Mouse (Mus musculus): ENCODE measurements at regions not wholly inside any gene's neighbourhood (a gene's known extent, or its start where the extent isn't known, plus 50 kb on each side); places are given as distances from the start of the nearest gene placed in this dataset.

DNA sequence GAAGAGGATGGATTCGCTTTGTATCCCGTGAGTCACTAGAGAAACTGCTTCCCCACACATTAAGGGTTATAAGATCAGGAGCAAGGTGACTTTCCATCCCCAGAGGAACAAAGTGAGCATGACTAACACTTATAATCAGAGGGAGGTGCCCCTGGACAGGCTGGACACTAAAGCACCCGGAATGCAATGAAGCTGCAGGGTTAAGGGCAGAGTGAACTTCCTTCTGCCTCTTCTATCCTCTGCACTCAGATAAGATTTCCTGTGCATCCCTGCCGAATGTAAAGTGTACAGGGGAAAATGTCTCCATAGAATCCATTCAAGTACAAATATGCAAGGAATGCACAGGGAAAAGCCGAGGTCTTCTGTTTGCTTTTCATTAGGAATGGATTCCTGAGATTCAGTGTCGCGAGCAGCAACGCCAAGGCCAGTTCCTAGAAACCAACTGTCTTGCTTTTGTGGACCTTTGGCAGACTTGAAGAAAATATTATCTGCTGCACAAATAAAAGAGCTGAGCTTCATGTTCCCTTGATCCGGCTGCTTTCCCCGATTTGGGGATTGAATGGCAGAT, 58.5 kb upstream of the Fbxl7 start:
- Histone ChIP-seq H3K36me3 (no peaks in the 10 kb centered on the region), H3K4me3 (no peak overlapping the region), H3K9me3 (no peaks in the 10 kb centered on the region), H3K4me2 (replicated peaks) (no peak overlapping the region), H3K9ac (no peak overlapping the region), H3K27me3 (no peaks in the 10 kb centered on the region), H3K27ac (no peak overlapping the region), H3K4me1 (peaks cover 11% of the 10 kb centered on the region; the same call in 1 of the 2 replicates)
- ATAC-seq (ENCODE audit: insufficient number of reproducible peaks, insufficient read depth, low FRiP score, low TSS enrichment), result no peak
- WGBS, result 31% methylated on average over 10 of the region's 10 CpGs

DNA sequence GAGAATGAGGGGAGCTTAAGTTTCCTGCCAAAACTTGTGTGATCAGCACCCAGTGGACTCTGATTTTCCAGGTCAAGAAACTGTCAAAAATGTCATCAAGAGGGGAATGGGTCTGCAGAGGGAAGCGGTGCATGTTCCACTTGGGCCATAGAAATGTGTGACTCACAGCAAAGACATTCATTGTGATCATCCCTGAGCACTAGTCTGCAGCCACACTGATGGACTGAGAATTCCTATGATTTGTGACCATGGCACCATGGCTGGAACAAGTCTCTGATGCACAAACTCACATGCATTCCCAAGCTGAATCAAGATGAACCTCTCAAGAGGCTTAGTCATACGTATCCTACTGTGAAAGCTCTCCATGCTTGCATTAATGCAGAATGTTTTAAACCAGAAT, 63.6 kb upstream of the Fbxl7 start:
- Histone ChIP-seq H3K4me2 (replicated peaks) (no peak overlapping the region), H3K27me3 (no peaks in the 10 kb centered on the region), H3K9ac (no peak overlapping the region), H3K9me3 (no peaks in the 10 kb centered on the region), H3K4me3 (no peak overlapping the region), H3K36me3 (no peaks in the 10 kb centered on the region), H3K27ac (no peak overlapping the region), H3K4me1 (peaks cover 4% of the 10 kb centered on the region; the same call in 1 of the 2 replicates)
- no peak for ATAC-seq (ENCODE audit: insufficient number of reproducible peaks, insufficient read depth, low FRiP score, low TSS enrichment)
- 90% methylated on average over 2 of the region's 2 CpGs for WGBS

DNA sequence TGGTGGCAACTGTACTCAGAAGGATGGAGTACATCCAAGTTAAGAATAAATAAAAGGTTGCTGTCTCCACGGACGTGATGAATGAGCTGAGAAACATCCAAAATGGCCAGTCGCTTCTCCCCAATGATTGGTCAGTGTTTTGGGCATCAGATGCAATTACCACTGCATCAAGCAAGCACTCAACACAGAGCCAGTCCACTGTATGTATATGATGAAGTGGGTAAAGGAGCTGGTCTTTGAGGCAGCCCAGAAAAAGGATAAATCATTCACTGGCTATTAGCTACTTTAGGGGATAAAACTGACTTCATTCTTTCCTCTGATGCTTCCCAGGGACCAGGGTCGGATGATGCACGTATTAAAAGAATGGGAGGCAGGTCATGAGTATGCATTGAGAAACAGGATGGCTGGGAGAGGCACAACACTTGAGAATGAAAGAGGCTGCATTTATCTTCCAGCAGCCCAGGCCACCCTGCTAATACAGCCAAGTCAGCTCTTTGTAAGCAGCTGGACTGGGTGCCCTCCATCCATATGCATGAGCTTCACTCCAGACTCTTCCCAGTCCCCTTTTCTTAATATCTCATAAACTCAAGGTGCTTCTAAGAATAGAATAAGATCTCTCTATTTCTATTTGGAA, 73.1 kb upstream of the Fbxl7 start:
- no peak for ATAC-seq (ENCODE audit: insufficient number of reproducible peaks, insufficient read depth, low FRiP score, low TSS enrichment)
- no peaks in the 10 kb centered on the region for H3K4me1 ChIP-seq
- no peak overlapping the region for H3K4me2 ChIP-seq (replicated peaks)
- H3K9me3 ChIP-seq, result no peaks in the 10 kb centered on the region
- no peak overlapping the region for H3K27ac ChIP-seq
- H3K4me3 ChIP-seq, result no peak overlapping the region
- no peaks in the 10 kb centered on the region for H3K36me3 ChIP-seq
- H3K27me3 ChIP-seq, result no peaks in the 10 kb centered on the region
- H3K9ac ChIP-seq, result no peak overlapping the region
- 67% methylated on average over 5 of the region's 5 CpGs for WGBS

DNA sequence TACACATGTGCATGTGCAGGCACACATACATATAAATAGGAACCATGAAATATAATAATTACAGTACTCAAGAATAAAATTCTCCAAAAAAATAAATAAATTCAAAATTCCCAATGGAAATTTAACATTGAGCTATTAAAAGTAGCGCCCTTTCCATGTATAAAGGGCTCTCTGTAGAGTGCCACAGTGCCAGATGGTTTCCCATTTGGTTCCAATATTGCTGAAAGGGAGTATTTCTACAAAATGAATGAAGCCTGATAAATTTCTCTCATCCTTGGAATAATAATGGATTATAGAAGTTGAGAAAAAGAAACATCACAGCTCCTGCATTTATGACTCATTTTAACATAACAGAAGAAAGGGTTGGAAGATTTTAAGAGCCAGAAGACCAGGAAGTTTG, 75.4 kb upstream of the Fbxl7 start:
- H3K27me3 ChIP-seq, result no peaks in the 10 kb centered on the region
- H3K36me3 ChIP-seq, result no peaks in the 10 kb centered on the region
- H3K27ac ChIP-seq, result no peak overlapping the region
- H3K4me1 ChIP-seq, result no peaks in the 10 kb centered on the region
- no peak overlapping the region for H3K4me2 ChIP-seq (replicated peaks)
- H3K9me3 ChIP-seq, result no peaks in the 10 kb centered on the region
- no peak for ATAC-seq (ENCODE audit: insufficient number of reproducible peaks, insufficient read depth, low FRiP score, low TSS enrichment)
- H3K9ac ChIP-seq, result no peak overlapping the region
- 75% methylated on average over 1 of the region's 1 CpGs for WGBS
- H3K4me3 ChIP-seq, result no peak overlapping the region

DNA sequence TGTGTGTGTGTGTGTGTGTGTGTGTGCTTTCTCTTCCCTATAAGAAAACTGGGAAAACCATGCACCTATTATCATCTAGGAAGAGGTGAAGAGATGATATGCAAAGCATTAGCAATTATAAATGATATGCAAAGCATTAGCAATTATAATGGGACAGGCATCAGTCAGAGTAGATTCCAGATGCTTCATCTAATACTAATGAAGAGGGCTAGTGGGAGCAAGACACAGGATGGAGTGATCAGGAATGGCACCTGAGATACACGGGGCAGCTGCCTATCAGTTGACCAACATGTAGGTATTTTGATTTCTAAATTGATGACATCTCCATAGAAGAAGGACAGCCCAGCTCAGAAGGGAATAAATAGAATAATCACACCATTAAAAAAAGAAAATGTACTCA, 97.7 kb upstream of the Fbxl7 start:
- 76% methylated on average over 1 of the region's 1 CpGs for WGBS
- no peak overlapping the region for H3K27ac ChIP-seq
- no peak for ATAC-seq (ENCODE audit: insufficient number of reproducible peaks, insufficient read depth, low FRiP score, low TSS enrichment)
- H3K27me3 ChIP-seq, result no peaks in the 10 kb centered on the region
- H3K9ac ChIP-seq, result no peak overlapping the region
- H3K4me2 ChIP-seq (replicated peaks), result no peak overlapping the region
- no peak overlapping the region for H3K4me3 ChIP-seq
- no peaks in the 10 kb centered on the region for H3K36me3 ChIP-seq
- H3K4me1 ChIP-seq, result no peaks in the 10 kb centered on the region
- no peaks in the 10 kb centered on the region for H3K9me3 ChIP-seq

DNA sequence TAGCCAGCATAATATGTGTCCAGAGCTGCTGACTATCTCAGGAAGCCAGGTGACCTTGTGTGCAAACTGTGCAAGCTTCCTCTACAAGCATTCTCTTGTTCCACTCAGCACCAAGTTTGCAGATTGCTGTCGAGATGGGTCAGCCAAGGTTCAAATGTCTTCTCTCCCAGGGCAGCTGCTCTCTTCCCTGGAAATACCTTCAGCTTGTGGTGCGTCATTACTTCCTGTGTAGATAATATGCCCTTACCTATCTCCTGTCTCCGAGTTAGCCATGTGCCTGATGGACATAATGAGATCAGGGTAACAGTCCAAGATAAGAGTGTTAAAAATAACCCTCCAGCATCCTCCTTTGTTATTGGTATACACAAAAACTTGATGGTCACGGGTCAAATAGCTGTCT, 113.7 kb upstream of the Fbxl7 start:
- 70% methylated on average over 4 of the region's 4 CpGs for WGBS
- no peak overlapping the region for H3K4me2 ChIP-seq (replicated peaks)
- ATAC-seq (ENCODE audit: insufficient number of reproducible peaks, insufficient read depth, low FRiP score, low TSS enrichment), result no peak
- no peaks in the 10 kb centered on the region for H3K9me3 ChIP-seq
- no peaks in the 10 kb centered on the region for H3K4me1 ChIP-seq
- no peaks in the 10 kb centered on the region for H3K36me3 ChIP-seq
- no peak overlapping the region for H3K4me3 ChIP-seq
- H3K27me3 ChIP-seq, result no peaks in the 10 kb centered on the region
- no peak overlapping the region for H3K9ac ChIP-seq
- H3K27ac ChIP-seq, result no peak overlapping the region

DNA sequence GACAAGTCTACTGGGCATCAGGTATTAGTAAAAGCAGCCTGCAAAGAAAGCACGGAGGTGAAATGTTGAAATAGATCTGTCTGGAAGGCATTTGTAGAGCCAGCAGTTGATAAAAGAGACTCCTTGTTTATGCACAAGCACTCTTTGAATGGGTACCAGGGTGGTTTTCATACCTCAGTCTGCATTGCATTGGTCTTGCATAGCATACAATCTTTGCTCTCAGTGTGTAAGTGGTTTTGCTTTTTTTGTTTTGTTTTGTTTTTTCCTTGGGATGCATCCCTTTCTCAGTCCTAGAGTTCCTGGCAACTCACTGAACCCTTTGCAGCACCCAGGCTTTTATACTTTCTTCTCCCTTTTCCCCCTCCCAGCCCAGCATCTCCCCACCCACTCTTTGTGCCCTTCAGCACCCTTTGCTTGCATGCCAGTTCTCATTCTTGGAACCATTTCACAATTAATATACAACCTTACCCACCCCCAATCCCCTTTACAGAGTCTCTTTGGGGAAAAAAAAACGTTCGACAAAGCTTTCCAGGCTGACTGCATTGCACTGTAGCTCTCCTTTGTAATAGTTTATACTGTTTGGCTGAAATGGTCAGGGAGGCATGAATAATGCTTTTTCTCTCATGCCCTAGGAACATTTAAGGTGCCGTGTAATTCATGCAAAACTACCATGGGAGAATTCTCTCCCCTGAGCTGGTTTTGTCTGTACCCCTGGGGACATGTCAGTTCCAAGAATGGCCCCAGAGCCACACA, 118.7 kb upstream of the Fbxl7 start:
- Histone ChIP-seq H3K4me1 (no peaks in the 10 kb centered on the region), H3K27me3 (no peaks in the 10 kb centered on the region), H3K9ac (no peak overlapping the region), H3K36me3 (no peaks in the 10 kb centered on the region), H3K4me2 (replicated peaks) (no peak overlapping the region), H3K27ac (no peak overlapping the region), H3K9me3 (no peaks in the 10 kb centered on the region), H3K4me3 (no peak overlapping the region)
- WGBS, result 41% methylated on average over 4 of the region's 4 CpGs
- no peak for ATAC-seq (ENCODE audit: insufficient number of reproducible peaks, insufficient read depth, low FRiP score, low TSS enrichment)

DNA sequence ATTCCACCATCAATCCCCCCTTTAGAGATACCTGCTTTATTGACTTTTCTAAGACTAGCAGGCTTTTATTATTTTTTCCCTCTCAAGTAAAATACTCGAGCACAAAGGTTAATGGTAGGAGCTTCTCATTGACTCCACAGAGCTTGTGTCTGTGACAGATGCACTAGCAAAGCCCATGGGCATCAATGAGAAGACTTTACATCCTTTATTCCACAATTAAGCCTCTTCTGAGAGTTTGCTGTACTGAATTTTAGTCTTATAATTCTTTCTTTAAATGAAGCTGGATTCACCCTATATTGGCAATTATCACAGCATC, 119.2 kb upstream of the Fbxl7 start:
- ATAC-seq (ENCODE audit: insufficient number of reproducible peaks, insufficient read depth, low FRiP score, low TSS enrichment), result no peak

DNA sequence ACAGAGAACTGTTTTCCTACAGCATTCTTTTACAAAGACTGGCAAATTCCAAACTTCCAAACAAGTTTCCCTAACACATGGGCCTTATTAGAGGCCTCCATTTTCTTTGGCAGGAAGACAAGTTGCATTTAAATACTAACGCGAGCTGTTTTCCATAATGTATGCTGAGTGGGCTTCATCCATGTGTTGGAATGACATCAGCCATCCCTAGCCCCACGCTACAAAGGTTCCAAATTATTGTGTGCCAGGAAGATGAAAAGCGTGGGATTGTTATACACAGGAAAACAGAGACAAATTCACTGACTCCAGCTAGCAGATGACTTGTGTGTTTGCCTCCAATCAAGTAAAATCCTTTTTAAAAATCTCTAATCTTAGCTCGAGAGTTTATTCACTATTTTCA, 125.1 kb upstream of the Fbxl7 start:
- Histone ChIP-seq H3K27me3 (no peaks in the 10 kb centered on the region), H3K36me3 (no peaks in the 10 kb centered on the region), H3K4me1 (no peaks in the 10 kb centered on the region), H3K9me3 (no peaks in the 10 kb centered on the region), H3K4me2 (replicated peaks) (no peak overlapping the region), H3K4me3 (no peak overlapping the region), H3K9ac (no peak overlapping the region), H3K27ac (no peak overlapping the region)
- 54% methylated on average over 5 of the region's 5 CpGs for WGBS
- no peak for ATAC-seq (ENCODE audit: insufficient number of reproducible peaks, insufficient read depth, low FRiP score, low TSS enrichment)

More for the DNA sequence above, 119.2 kb upstream of the Fbxl7 start:
- Histone ChIP-seq H3K4me1 (no peaks in the 10 kb centered on the region), H3K4me2 (replicated peaks) (no peak overlapping the region), H3K36me3 (no peaks in the 10 kb centered on the region), H3K4me3 (no peak overlapping the region), H3K9me3 (no peaks in the 10 kb centered on the region), H3K27ac (no peak overlapping the region), H3K27me3 (no peaks in the 10 kb centered on the region), H3K9ac (no peak overlapping the region)
- 27% methylated on average over 1 of the region's 1 CpGs for WGBS

DNA sequence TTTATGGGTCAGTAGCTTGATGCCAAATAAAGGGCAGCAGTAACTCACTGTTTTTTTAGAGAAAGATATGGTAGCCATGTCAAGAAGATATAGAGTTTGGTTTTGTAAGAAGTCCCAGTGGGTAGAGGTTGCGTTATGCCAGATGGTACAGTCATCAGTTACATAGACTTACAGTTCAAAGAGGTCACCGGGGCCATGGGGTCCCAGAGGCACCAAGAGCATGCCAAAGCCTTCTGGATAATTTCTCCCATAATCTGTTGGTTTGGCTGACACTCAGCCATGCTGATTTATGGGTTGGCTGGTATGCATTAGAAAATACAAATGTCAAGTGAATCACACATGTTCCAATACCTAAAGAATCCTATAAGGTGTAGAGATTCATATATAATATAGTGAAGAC, 137.9 kb upstream of the Fbxl7 start:
- no peak overlapping the region for H3K4me3 ChIP-seq
- ATAC-seq (ENCODE audit: insufficient number of reproducible peaks, insufficient read depth, low FRiP score, low TSS enrichment), result no peak
- no peaks in the 10 kb centered on the region for H3K4me1 ChIP-seq
- no peak overlapping the region for H3K4me2 ChIP-seq (replicated peaks)
- no peak overlapping the region for H3K9ac ChIP-seq
- H3K9me3 ChIP-seq, result no peaks in the 10 kb centered on the region
- H3K36me3 ChIP-seq, result no peaks in the 10 kb centered on the region
- no peaks in the 10 kb centered on the region for H3K27me3 ChIP-seq
- no peak overlapping the region for H3K27ac ChIP-seq
- WGBS, result 80% methylated on average over 2 of the region's 2 CpGs

DNA sequence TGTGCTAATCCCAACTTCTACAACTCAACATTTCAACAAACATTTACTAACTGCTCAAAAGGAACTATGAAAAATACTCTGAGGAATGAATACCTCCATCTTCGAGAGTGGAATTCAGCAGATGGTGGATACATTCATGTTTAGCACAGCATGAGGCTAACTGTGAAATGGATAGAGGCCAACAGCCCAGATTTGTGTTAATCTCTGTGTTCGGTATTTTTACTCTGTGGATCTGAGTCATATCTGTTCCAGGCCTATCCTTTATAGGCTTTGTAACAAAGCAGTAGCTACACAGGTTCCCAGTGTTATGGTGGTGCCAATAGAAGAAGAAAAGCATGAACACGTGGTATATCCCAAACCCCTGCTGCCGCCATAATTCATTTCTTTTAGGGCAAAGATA, 148.4 kb upstream of the Fbxl7 start:
- no peak for ATAC-seq (ENCODE audit: insufficient number of reproducible peaks, insufficient read depth, low FRiP score, low TSS enrichment)
- H3K4me3 ChIP-seq, result no peak overlapping the region
- no peak overlapping the region for H3K27ac ChIP-seq
- no peaks in the 10 kb centered on the region for H3K36me3 ChIP-seq
- no peaks in the 10 kb centered on the region for H3K4me1 ChIP-seq
- no peak overlapping the region for H3K9ac ChIP-seq
- no peaks in the 10 kb centered on the region for H3K27me3 ChIP-seq
- 84% methylated on average over 4 of the region's 4 CpGs for WGBS
- no peak overlapping the region for H3K4me2 ChIP-seq (replicated peaks)
- no peaks in the 10 kb centered on the region for H3K9me3 ChIP-seq

DNA sequence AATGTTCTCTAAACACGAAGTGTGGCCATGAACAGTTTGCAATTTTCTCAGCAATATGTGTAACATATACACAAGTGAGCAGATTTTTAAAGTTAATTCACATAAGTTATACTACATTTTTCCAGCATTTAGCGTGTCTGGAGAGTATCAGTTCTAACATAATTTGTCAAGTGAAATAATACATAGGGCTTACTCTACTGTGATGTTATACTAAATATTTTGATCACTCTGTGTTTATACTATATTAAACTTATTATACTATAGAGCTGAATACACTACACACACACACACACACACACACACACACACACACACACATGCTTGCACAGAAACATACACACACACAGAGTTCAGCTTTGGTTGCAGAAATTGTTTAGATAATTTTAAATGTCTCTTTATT, 155.3 kb upstream of the Fbxl7 start:
- H3K4me2 ChIP-seq (replicated peaks), result no peak overlapping the region
- WGBS, result 68% methylated on average over 2 of the region's 2 CpGs

More for the DNA sequence above, 155.3 kb upstream of the Fbxl7 start:
- Histone ChIP-seq H3K27me3 (no peaks in the 10 kb centered on the region), H3K36me3 (no peaks in the 10 kb centered on the region), H3K27ac (no peak overlapping the region), H3K9me3 (no peaks in the 10 kb centered on the region), H3K4me3 (no peak overlapping the region), H3K9ac (no peak overlapping the region), H3K4me1 (no peaks in the 10 kb centered on the region)
- no peak for ATAC-seq (ENCODE audit: insufficient number of reproducible peaks, insufficient read depth, low FRiP score, low TSS enrichment)
